Mouse (Mus musculus) small intestine, adult 2 months (tissue): ENCODE data around the gene Zfp292.

Source experiments
- CTCF ChIP-seq: fragments of 200-500 bp; IDR thresholded peaks from 2 replicates; pipeline ENCODE4 v1.5.1; 2012; ENCODE audit warnings: low read depth, mild to moderate bottlenecking, control low read depth, inconsistent platforms, low read length, moderate library complexity, mixed read lengths; ENCODE audit not compliant: insufficient replicate concordance, insufficient read length; ENCODE audit errors: extremely low read depth
- POLR2A ChIP-seq: fragments of 200-500 bp; IDR thresholded peaks from 2 replicates; pipeline ENCODE4 v1.6.1; 2012; ENCODE audit warnings: low read depth, mild to moderate bottlenecking, control low read depth, inconsistent platforms, low read length, moderate library complexity

GRCm38 (mm10) chr4:34858903-34859302 is 23.9 kb downstream of the Zfp292 start:
- TF ChIP-seq CTCF = no peak
- TF ChIP-seq POLR2A = no peak
